25 mouse cellular contexts compared by ENCODE assay signal in the genomic region with DNA sequence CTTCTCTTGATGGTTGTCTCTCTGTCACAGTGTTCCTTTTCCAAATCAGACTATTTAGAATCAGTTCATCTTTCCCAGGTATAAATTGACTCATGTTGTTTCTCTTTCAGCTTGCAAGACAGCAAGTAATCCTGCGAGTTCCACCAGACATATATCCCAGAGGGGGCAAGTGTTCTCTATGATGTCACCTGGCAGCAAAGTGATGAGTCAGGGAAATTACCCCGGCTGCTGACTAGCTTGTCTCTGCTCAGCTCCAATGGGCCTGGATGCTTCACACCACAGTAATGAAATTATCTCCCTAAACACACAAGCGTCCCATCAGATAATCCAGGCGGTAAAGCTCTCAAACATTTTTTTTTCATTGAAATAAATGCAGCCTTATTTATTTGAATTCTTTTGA. TPM values are rescaled to one million over a fixed set of nuclear protein-coding genes. Genes with fewer than 3 reads are reported as not detected.
A peak's percentile ranks its signal among the peaks of the same experiment; 100 is the strongest.
DNase-seq lines count a peak whose midpoint lies in the region; ATAC-seq and TF ChIP-seq lines count a peak whose summit lies in the region.
"Had no signal": no experiment of that assay in that cellular context is flagged by ENCODE, and none has a peak within 500 bp of the region (broad histone marks: within the 10 kb centered on the region; RNA-seq: fewer than 3 reads in every experiment).

No protein-coding gene starts in this region.

- in situ Hi-C loops in CH12.LX (cut with MboI; ENCODE audit: low pct_ligation_motif_present, low pct_unique_long_range_greater_than_20kb, low sequenced_read_pairs) = no loop called here

- 76% methylated on average over 4 of the region's 4 CpGs for WGBS in limb, embryonic 14.5 days
- 79% methylated on average over 4 of the region's 4 CpGs for WGBS in limb, embryonic 10.5 days

- H3K9ac ChIP-seq in limb, embryonic 14.5 days (ENCODE audit: low read depth, low read length, severe bottlenecking) = no peak overlapping the region
- H3K9ac ChIP-seq in CH12.LX (ENCODE audit: insufficient read depth, low read depth) = no peak overlapping the region
- H3K9ac ChIP-seq: embryonic facial prominence, embryonic 13.5 days; forebrain, embryonic 12.5 days; forebrain, embryonic 15.5 days; hindbrain, embryonic 12.5 days; hindbrain, embryonic 15.5 days; intestine, embryonic 15.5 days had no signal

- no peaks in the 10 kb centered on the region for H3K36me3 ChIP-seq in limb, embryonic 14.5 days (ENCODE audit: control insufficient read depth, insufficient read depth, low read length)
- no peaks in the 10 kb centered on the region for H3K36me3 ChIP-seq in limb, embryonic 10.5 days
- no peaks in the 10 kb centered on the region for H3K36me3 ChIP-seq in CH12.LX (replicated peaks in 1 of 2; ENCODE audit: control insufficient read depth in 1 of 2, insufficient read depth in 1 of 2, low read length in 1 of 2)
- H3K36me3 ChIP-seq: embryonic facial prominence, embryonic 10.5 days; embryonic facial prominence, embryonic 13.5 days; forebrain, embryonic 12.5 days; forebrain, embryonic 15.5 days; G1E; hindbrain, embryonic 12.5 days; hindbrain, embryonic 15.5 days; intestine, embryonic 15.5 days had no signal

- DNase-seq in limb, embryonic 14.5 days (ENCODE audit: low spot score) = peak; percentile 19
- DNase-seq in limb, embryonic 10.5 days (ENCODE audit: low spot score) = no peak
- peak; percentile 46 for DNase-seq in CH12.LX (ENCODE audit: extremely low read depth)
- DNase-seq in c-Kit-positive CD71-positive TER-119-negative erythroid progenitor cells, embryonic 14.5 days (ENCODE audit: low read depth) = peak; percentile 40
- no peak for DNase-seq in thymus, postnatal 14 days
- no peak for DNase-seq in retina, embryonic 14.5 days (ENCODE audit: low spot score)
- DNase-seq: adrenal gland, adult 2 months; adrenal gland, postnatal 14 days; cerebellum, adult 11-12 months; cerebellum, adult 8-10 months; cerebellum, postnatal 10 days; cerebellum, postnatal 36 days; embryo, embryonic 11 days; gastrocnemius, postnatal 25 days had no signal

- no peaks in the 10 kb centered on the region for H3K9me3 ChIP-seq in limb, embryonic 14.5 days (ENCODE audit: control insufficient read depth, low read length)
- no peaks in the 10 kb centered on the region for H3K9me3 ChIP-seq in limb, embryonic 10.5 days (replicated peaks)
- no peaks in the 10 kb centered on the region for H3K9me3 ChIP-seq in CH12.LX (replicated peaks; ENCODE audit: low read length)
- H3K9me3 ChIP-seq: embryonic facial prominence, embryonic 10.5 days; embryonic facial prominence, embryonic 13.5 days; forebrain, embryonic 12.5 days; forebrain, embryonic 15.5 days; G1E; hindbrain, embryonic 12.5 days; hindbrain, embryonic 15.5 days; intestine, embryonic 15.5 days had no signal

- no peak for ATAC-seq in limb, embryonic 14.5 days (ENCODE audit: low FRiP score, low read depth)
- ATAC-seq: CD4-positive, CD25-positive, alpha-beta regulatory T cell, adult 4 months; forebrain, embryonic 15.5 days; intestine, embryonic 15.5 days had no signal

- no peaks in the 10 kb centered on the region for H3K27me3 ChIP-seq in limb, embryonic 14.5 days (ENCODE audit: control insufficient read depth, insufficient read depth, low read length)
- H3K27me3 ChIP-seq in limb, embryonic 10.5 days (ENCODE audit: low read depth, poor library complexity, severe bottlenecking) = no peaks in the 10 kb centered on the region
- no peaks in the 10 kb centered on the region for H3K27me3 ChIP-seq in CH12.LX (replicated peaks)
- H3K27me3 ChIP-seq: embryonic facial prominence, embryonic 13.5 days; forebrain, embryonic 12.5 days; forebrain, embryonic 15.5 days; hindbrain, embryonic 12.5 days; hindbrain, embryonic 15.5 days; intestine, embryonic 15.5 days had no signal

- TF ChIP-seq EP300 in CH12.LX (IDR thresholded peaks at IDR 0.05; ENCODE audit: low read length) = no peak

- TF ChIP-seq CTCF in CH12.LX (conservative IDR thresholded peaks at IDR 0.05 in 1 of 2, IDR thresholded peaks at IDR 0.05 in 1 of 2; ENCODE audit: low read depth in 2 of 2, low read length in 2 of 2) = no peak

- no peak for TF ChIP-seq RAD21 in CH12.LX (IDR thresholded peaks at IDR 0.05; ENCODE audit: low read depth, low read length)

- TF ChIP-seq POLR2A in limb, embryonic 14.5 days (IDR thresholded peaks at IDR 0.05; ENCODE audit: borderline replicate concordance, extremely low read depth, insufficient read depth, insufficient read length) = no peak
- no peak for TF ChIP-seq POLR2A in CH12.LX (IDR thresholded peaks at IDR 0.05; ENCODE audit: low read depth, low read length)

- no peak overlapping the region for H3K4me2 ChIP-seq in limb, embryonic 14.5 days (replicated peaks; ENCODE audit: low read depth, low read length, severe bottlenecking)
- no peak overlapping the region for H3K4me2 ChIP-seq in CH12.LX (ENCODE audit: insufficient read depth, low read depth, poor library complexity, severe bottlenecking)
- H3K4me2 ChIP-seq: embryonic facial prominence, embryonic 13.5 days; forebrain, embryonic 12.5 days; forebrain, embryonic 15.5 days; heart, embryonic 11.5 days; hindbrain, embryonic 12.5 days; hindbrain, embryonic 15.5 days; intestine, embryonic 15.5 days had no signal

- no peak overlapping the region for H3K27ac ChIP-seq in limb, embryonic 14.5 days (replicated peaks; ENCODE audit: low read depth, low read length)
- H3K27ac ChIP-seq in limb, embryonic 10.5 days = no peak overlapping the region
- no peak overlapping the region for H3K27ac ChIP-seq in CH12.LX (ENCODE audit: insufficient read depth, low read depth)
- H3K27ac ChIP-seq: embryonic facial prominence, embryonic 10.5 days; embryonic facial prominence, embryonic 13.5 days; forebrain, embryonic 12.5 days; forebrain, embryonic 15.5 days; hindbrain, embryonic 12.5 days; hindbrain, embryonic 15.5 days; intestine, embryonic 15.5 days had no signal

- dilution Hi-C loops in CH12.LX (cut with MboI; ENCODE audit: extremely low pct_ligation_motif_present, extremely low pct_unique_long_range_greater_than_20kb, low sequenced_read_pairs) = no loop called here

- no peaks in the 10 kb centered on the region for H3K79me2 ChIP-seq in CH12.LX (replicated peaks; ENCODE audit: control insufficient read depth, extremely low read depth, insufficient read depth, poor library complexity, severe bottlenecking)

- peaks cover 19% of the 10 kb centered on the region for H3K4me1 ChIP-seq in limb, embryonic 14.5 days (ENCODE audit: control insufficient read depth, insufficient read depth, low read length)
- H3K4me1 ChIP-seq in limb, embryonic 10.5 days = peaks cover 35% of the 10 kb centered on the region
- peaks cover 7 to 38% of the 10 kb centered on the region in 2 experiments for H3K4me1 ChIP-seq in CH12.LX (ENCODE audit: control insufficient read depth in 1 of 2, insufficient read depth in 2 of 2)

- H3K4me3 ChIP-seq in limb, embryonic 14.5 days (replicated peaks; ENCODE audit: low read length) = no peak overlapping the region
- H3K4me3 ChIP-seq in limb, embryonic 10.5 days = no peak overlapping the region
- H3K4me3 ChIP-seq in CH12.LX (replicated peaks in 1 of 3; ENCODE audit: low read depth in 2 of 3, low read length in 2 of 3, poor library complexity in 1 of 3) = no peak overlapping the region
- H3K4me3 ChIP-seq: embryonic facial prominence, embryonic 10.5 days; embryonic facial prominence, embryonic 13.5 days; erythroblast, embryonic 14.5 days; forebrain, embryonic 12.5 days; forebrain, embryonic 15.5 days; hindbrain, embryonic 12.5 days; hindbrain, embryonic 15.5 days; intestine, embryonic 15.5 days had no signal

TF ChIP-seq in CH12.LX, 34 proteins besides CTCF, POLR2A, EP300 and RAD21:
- TF ChIP-seq ETS1 (conservative IDR thresholded peaks at IDR 0.05; ENCODE audit: low read depth, low read length) = peak; percentile 60
- peak; percentile 94 for TF ChIP-seq MAFK (IDR thresholded peaks at IDR 0.05; ENCODE audit: insufficient replicate concordance, low read length)
- no peak for TF ChIP-seq UBTF (IDR thresholded peaks at IDR 0.05; ENCODE audit: low read depth, low read length)
TF ChIP-seq in CH12.LX: peak in this region for 2.

RNA-seq across cellular contexts. Expression of a gene that starts 2.7 kb away (rescaled TPM):
- 15.3 and 16.5 TPM in 2 replicates for polyA plus RNA-seq in limb, embryonic 14.5 days (2012; rRNA removed)
- polyA plus RNA-seq in limb, embryonic 14.5 days (2014; fragmentation: Nextera tagmentation; extraction: Ambion mirVana) = 12.3 and 13.0 TPM in 2 replicates
- polyA plus RNA-seq in limb, embryonic 10.5 days (2016; fragmentation: Nextera tagmentation; extraction: Ambion mirVana) = 9.6 and 11.4 TPM in 2 replicates
- 0.71 and 0.72 TPM in 2 replicates for total RNA-seq in CH12.LX (2012; rRNA removed)
- 2.9 and 3.0 TPM in 2 replicates for total RNA-seq in CH12.LX (2014; rRNA removed)
- polyA plus RNA-seq in CH12.LX (2012; ENCODE audit: insufficient read length, low read depth) = 3.8 and 3.9 TPM in 2 replicates
- total RNA-seq: G1E had no signal
- polyA plus RNA-seq: G1E had no signal

Comparison
In these comparisons a context has a peak if more than half of its experiments do, and no peak if none do; other contexts are left out.
1. DNase-seq: peak in limb, embryonic 14.5 days (single experiment), CH12.LX (single experiment) and c-Kit-positive CD71-positive TER-119-negative erythroid progenitor cells, embryonic 14.5 days (single experiment); none in limb, embryonic 10.5 days (single experiment), thymus, postnatal 14 days (single experiment) and retina, embryonic 14.5 days (single experiment).